Mouse (Mus musculus) gonadal fat pad, adult 2 months (tissue): Measurements from ENCODE around the gene Arpc5. TPM values are rescaled to one million over a fixed set of nuclear protein-coding genes. Genes with fewer than 3 reads are reported as not detected.
"Not testable (repeated sequence)": the region's sequence is repeated elsewhere in the genome, so short reads cannot be mapped to it uniquely, and the experiment has no call there.

Experiments used
- DNase-seq: peaks from one replicate; pipeline ENCODE4 v3.0.0-alpha.2; 2012; ENCODE audit warnings: low read depth
- polyA plus RNA-seq: library from polyadenylated mRNA; depleted of rRNA; stranded (reverse); fragments of >200 nt; gene quantifications from 2 replicates; pipeline ENCODE4 v1.2.3, GENCODE M21; 2012

Gene Arpc5
- polyA plus RNA-seq, 1 experiment = 83.3 TPM

DNA sequence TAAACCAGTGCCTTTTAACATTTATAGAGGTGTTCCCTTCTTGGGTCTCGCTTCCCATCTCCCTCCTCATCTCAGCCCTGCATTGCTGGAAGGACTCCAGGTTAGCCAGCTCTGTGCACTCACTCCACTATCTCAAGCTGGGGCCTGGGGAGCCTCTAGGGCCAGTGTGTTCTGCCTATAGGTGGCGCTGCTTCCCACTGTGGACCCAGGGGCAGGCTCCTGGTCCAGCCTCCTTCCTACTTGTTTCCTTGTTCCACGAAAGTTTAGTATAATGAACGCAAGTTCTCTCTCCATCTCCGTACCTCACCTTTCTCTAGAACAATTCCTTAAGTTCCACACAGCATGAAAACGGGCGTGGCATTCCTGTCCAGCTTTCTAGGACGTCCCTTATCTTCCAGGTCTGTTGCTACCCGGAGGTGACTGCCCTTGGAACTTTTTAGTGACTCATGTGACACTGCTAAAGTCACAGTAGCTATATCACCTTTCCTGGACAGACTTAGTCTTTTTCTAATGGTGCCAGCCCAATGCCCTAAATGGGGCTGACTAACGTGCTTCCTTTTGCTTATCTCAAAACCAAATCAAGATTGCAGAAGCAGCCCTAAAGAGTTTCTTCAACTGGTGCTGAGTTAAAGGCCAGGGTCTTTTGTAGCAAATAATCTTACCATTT, 12.9 kb downstream of the Arpc5 start:
- no peak for DNase-seq

DNA sequence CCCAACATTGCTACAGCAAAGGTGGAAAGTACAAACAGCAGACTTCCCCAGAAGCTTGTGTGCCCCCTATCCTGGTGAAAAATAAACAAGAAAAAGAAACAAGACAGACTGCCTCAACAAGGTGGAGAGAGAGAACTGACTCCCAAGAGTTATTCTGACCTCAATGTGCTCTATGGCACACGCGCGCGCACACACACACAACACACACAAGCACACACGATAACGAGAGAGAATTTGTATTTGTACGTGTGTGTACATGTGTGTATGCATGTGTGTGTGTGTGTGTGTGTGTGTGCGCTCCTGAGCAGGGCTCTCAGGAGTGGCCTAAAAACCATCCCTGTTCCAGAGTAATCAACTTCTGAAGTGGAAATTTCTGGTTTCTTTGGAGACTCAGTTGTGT, 18.3 kb downstream of the Arpc5 start:
- no peak for DNase-seq

DNA sequence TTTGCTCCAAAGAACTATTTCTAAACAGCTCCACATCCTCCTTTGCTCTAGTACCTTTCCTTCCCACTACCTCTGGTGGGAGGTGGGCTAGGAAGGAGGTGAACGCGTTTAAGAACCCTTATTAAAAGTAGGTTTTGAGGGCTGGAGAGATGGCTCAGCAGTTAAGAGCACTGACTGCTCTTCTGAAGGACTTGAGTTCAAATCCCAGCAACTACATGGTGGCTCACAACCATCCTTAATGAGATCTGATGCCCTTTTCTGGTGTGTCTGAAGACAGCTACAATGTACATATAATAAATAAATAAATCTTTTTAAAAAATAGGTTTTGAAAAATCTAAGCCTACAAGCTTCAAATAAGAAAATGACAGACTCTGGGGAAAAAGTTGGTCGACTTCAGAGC, 19.1 kb downstream of the Arpc5 start:
- not testable (repeated sequence) for DNase-seq

DNA sequence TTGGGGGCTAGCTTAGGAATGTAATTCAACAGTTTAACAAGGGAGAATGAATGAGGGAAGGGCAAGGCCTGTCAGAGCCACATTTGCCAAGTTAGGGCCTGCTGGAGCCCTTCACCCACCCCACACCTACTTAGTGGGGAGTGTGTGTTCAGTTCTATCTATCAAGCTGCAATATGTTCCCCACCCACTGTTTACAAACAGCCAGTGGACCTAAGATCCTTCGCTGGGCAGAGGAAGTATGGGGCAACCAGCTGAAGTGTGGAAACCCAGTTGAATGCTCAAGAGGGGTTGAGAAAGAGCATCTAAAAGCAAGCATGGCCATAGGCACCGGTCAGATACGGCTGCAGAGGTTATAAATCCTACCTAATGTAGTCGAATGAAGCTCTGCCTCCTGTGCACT, 20.6 kb downstream of the Arpc5 start:
- DNase-seq = no peak

DNA sequence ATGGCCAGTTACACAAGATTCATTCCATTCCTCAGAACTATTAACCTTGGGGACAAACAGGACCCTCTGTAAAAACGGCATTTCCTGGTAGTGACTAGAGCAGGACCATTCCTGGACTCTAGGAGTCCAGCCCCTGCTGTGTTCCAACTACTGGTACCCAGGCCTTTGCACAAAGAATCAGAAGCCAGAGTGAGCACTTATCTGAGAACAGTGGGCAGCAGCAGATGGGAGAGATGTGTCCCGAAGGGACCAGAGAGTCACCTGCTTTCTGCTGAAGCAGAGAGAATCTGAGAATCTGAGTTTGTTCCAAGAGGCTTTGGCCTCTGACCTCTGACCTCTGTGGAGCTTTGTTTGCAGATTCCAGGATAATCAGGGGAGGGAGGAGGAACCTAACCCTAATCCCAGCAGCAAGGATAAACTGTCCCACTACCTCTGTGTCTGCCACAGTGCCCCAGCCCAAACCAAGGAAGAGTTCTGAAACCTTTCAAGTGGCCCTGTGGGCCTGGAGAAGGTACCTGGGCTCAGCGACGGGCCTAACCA, 21.8 kb downstream of the Arpc5 start:
- DNase-seq = no peak

DNA sequence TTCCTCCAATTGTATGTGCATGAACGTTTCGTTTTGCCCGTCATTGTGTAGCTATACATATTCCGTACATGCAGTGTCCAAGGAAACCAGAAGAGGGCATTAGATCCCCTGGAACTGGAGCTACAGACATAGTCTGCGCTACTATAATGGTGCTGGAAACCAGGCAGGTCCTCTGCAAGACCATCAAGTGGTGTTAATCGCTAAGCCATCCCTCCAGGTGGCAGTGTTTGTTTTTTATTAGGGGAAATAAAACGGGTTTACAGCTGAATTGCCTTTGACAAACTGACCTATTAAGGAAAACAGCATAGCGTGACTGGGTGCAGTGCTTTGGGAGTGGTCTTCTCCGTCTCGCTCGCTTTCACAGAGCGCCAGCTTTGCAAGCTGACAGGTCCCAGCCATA, 23.9 kb downstream of the Arpc5 start:
- no peak for DNase-seq

DNA sequence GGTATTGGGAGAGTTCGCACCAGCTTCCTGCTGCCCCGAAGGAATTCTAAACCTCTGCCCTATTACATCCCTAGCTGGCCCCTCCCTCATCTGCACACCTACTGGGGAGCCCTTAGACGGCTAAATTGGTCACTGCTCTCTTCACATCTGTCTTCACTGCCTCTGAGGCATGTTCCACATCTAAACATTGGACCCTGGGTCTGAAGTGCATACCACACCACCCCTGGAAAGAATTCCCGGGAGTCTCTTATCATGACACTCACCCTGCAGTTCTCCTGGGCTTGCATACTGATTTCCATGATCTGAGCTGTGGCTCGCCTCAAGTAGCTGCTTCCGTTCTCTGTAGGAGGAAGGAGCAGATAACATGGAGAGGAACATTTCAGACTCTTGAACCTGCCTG, 24.5 kb downstream of the Arpc5 start:
- no peak for DNase-seq

DNA sequence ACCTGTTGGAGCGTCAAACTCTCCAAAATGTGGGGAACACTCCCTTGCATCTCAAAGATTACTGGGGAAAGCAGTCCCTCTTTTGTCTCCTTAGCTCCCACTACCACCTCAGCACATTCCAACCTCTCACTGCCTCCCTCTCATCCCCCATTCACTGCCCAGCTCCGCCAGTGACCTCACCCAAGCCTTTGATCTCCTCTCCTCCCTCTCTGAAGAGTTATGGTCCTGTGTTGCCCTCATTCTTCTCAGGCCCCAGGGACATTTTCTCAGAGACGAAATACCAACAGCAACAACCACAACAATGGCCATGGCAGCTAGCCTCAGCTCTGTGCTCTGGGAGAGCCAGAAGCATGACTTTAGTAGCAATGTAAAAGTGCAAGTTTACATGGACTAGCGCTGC, 24.9 kb downstream of the Arpc5 start:
- no peak for DNase-seq

DNA sequence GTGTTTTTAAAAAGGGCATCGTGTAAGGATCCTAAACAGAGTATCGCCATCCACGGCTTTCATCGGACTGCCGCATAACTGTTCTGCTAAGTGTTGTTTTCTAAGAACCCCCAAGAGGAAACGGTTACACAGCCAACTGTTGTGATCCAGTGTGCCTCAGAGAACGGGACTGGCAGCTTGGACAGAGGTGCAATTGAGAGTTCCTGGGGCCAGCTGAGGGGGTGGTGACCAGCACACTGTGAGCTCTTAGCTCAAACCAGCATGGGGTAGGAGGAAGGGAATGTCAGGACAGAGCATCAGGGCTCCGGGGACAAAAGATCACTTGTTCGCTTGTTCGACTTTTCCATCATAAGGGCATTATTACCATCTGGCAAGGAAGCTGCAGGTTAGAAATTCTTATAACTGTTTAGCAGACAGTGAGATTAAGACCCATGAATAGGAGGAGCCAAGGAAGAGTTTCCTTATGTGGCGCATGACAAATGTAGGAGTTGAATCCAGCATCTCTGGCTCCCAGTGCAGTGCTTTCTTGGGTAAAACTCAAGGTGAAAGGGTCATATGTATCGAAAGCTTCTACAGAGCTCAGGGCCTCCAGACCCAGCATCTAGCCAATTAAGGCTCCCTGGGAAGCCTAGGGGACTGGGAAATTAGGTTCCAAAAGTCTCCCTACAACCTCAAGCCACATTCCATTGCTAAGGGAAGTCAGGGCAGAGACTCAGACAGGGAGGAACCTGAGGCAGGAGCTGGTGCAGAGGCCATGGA, 26.6 kb downstream of the Arpc5 start:
- no peak for DNase-seq

DNA sequence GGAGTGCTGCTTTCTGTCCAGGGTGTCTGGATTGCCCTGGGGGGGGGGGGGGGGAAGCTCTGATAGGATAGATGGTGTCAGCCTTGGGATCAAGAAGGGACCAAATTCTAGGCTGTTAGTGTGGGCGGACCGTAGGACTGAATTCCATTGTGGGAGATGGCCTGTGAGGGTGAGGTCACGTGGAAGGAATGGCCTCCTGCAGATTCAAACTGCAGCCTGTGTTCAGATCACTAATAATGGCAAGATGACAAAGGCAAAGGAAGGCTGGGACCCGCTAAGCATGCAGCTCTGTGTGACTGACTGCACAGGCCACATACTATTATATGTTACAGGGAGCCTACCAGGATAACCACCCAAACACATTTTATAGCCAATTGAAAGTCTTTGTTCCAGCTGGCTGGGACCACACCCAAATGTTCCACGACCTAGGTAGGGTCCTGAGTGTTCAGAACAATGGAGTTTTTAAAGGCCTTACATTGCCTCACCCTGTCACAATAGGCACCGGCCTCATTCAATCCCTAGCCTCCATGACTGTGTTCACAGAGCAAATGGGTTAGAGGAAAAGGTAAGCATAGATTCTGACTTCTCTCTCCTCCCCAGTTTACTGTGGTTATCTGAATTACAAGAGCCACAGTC, 27.3 kb downstream of the Arpc5 start:
- DNase-seq = no peak

DNA sequence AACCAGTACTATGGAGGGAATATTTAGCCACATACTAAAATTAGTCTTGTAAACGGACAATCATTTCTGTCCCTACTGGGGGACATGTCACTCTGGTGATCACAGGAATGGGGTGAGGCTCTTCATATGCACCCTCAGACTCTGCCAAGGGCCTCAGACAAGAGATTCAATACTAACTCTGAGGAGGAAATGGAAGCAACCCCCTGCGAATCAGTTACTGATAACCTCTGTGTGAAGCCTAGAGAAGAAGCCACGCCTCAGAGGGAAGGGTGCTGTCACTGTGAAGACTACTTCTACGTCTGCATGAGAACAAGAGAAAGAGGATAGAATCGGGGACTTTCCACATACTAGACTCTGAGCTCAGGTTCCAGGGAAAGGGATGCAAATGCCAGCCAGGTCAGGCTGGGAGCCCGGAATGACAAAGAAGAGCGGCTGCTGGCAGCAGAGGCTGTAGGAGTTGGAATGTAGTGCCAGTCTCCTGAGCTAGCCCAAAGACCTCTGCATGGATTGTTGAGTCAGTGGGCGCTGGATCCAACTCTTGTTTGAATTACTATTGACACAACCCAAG, 29.4 kb downstream of the Arpc5 start:
- DNase-seq = no peak

DNA sequence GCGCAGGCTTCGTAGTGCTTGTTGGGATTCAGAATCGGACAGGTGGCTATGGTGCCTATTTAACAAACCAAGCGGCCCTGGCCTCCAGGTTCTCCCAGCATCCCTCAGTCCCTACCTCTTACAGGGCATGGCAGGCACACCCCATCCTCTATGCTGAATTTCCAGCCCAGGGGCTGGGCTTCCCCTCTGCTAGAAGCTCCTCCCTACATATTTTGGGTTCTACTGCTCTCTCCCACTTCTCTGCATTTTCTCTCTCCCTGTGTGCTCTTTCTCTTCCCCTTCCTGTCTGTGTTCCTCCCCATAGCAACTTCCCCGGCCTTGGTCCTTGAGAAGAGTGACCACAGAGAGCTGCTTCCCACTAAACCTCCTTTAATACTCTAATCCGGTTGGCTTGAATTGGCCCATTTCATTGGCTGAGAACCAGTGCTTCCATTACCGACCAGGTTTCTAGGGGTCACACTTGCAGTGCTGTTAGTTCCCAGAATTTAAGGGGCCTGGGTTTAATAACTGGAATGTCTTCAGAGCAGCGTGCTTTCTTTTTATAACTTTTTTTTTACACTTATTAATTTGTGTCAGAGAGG, 30.4 kb downstream of the Arpc5 start:
- DNase-seq = no peak

DNA sequence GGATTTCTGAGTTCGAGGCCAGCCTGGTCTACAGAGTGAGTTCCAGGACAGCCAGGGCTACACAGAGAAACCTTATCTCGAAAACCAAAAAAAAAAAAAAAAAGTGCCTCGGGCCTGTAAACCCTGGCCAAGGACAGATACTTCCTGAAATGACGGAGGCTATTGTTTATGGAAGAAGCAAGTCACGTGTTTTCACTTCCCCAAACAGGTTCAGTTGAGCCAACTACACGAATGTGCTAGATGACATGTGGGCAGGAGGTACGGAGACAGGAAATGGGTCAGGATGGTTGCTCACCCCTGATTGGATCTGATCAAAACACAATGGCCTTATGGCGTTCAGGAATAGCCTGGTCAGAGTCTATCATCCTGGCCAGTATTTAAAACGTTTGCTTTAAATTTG, 31.8 kb downstream of the Arpc5 start:
- DNase-seq = no peak

DNA sequence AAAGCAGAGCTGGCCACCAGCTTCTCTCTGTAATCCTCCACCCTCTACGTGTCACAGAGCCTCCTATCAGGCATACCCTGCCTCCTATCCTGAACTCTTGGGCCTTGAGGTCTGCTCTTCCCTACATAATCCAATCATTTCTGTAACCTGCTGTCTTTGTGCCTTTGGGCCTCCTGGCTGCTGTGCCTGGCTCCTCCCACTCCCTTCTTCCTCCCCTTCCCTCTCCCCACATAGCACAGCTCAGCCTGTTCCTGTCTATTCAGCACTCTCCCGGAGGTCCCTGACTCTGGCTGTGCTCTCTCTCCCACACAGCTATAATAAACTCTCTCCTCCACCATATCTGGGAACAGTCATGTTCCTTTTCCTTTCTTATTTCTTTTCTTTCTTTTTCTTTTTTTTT, 33.6 kb downstream of the Arpc5 start, which contains the start of gene Ncf2:
Gene Ncf2 (plus strand): TSS at position 298 of the 400 bp plus-strand sequence.
- no peak for DNase-seq

DNA sequence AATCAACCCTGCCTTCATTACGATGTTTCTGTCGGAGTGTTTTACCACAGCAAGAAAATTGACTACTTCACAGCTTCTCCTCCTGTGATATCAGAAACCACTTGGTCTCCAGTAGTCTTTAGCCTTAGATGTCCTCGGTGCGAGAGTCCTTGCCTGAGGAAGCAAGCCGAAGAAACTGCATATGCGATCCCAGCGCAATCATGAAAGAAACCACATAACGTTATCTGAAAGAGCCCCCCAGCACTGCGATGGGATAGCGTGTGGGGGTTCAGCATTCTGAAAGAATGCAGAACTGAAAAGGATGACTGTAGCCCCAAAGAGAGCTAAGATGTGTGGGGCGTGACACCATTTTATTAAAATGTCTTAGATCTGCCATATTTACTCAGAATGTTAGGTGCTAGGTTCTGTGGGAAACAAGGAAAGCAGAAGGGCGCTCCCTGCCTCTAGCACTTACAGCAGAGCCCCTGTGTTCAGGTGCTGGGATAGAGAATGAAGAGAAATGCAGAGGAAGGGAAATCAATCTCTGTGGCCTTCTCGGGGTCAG, 34.4 kb downstream of the Arpc5 start:
- DNase-seq = no peak

DNA sequence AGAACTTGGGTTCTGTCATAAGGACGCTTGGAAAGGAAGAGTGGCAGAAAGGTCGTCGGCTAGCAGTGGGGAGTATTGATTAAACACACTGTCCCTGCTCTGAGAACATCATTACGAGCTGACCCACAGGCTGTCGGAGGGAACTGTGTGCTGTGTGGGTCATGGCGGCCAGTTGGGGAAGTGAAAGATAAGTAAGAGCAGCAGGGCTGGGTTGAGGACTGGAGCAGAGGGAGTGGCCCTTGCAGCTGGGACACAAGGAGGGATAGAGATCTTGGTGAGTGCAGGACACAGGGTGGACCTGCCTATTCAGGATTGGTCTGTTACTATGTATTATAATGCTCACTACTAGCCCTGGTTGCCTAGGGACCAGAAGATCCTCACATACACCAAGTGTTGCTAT, 38.6 kb downstream of the Arpc5 start:
- DNase-seq = no peak

DNA sequence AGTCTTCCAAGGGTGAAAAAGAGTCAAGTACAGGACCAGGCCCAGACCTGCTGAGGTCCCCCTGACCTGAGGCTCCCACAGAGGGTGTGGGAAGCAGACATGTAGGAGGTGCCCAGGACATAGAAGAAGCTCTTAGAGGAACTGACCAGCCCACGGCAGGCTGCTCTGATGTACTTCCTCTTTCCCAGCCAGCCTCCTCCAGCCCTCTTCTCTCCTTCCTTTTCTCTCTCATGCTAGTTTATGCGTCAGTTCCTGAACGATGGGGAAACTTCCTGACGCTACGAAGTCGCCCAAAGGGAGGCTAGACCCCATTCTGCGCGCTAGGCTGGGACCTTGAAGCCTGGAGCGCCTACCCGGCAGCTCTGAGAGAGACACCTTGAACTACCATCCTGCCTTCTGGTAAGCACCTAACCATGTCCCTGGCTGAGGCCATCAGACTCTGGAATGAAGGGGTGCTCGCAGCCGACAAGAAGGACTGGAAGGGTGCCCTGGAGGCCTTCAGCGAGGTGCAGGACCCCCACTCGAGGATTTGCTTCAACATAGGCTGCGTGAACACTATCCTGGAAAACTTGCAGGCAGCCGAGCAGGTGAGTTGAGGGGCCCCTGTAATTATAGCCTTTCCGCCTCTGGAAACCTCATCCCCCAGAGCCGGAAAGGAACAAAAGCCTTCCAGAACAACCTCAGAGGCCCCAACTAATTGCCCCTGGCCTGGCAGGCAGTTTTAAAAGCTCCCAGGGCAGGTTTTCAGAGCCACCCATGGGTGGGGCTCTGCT, 41.5 kb downstream of the Arpc5 start:
- DNase-seq = no peak

DNA sequence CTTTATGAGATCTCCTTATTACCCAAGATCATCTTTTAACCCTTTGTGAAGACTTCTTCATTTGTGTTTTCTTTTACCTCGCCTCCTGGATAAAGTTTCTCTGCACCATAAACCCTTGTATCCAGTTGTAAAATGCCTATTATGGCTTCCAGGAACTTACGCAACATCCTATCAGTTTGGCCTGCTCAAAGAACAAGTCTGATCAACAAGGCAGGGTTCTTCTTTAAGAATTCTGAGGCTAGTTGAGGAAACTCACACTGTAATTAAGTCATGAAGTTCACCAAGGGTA, 42.0 kb downstream of the Arpc5 start:
- DNase-seq = no peak

DNA sequence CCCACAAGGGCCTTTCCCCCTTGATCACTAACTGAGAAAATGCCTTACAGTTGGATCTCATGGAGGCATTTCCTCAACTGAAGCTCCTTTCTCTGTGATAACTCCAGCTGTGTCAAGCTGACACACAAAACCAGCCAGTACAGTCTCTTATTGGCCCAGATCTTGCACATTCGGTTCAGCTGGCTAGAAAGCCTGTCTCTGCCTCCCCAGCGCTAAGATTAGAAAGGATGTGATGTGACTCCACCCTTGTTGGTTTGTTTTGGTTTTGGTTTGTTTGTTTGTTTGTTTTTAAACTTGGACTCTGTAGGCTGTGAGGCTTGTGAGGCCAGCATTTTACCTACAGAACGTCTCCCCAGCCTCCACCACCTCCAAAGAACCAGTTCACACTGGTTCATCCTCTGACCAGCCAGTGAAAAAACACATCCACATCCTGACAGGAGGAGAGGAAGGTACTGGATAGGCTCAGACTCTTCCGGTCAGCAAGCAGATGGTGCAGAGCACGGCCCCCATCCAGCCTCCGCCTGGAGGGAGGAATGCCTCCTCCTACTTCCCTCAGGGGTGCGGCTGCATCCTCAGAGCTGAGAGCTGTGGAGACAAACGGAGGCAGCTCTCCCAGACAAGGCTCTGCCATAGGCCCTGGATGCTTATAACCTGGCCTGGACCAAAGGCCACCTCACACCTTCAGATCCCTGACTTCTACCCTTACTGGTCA, 43.4 kb downstream of the Arpc5 start:
- DNase-seq = no peak
